Mouse (Mus musculus) midbrain, embryonic 16.5 days (tissue): ENCODE data around the gene Eif3i. TPM values are rescaled to one million over a fixed set of nuclear protein-coding genes. Genes with fewer than 3 reads are reported as not detected.

Experiments
- ATAC-seq: fragments of 200-750 bp; cut with Nextera tagmentation; 2 replicates; pipeline ENCODE4 v1.8.0; 2017; ENCODE audit warnings: moderate TSS enrichment
- H3K27ac ChIP-seq: fragments of 300-500 bp; sonication (generic); 2 replicates; pipeline ENCODE4 v1.5.1; 2014; ENCODE audit warnings: mild to moderate bottlenecking, low read length, mixed read lengths
- H3K27me3 ChIP-seq: fragments of 300-500 bp; sonication (generic); 2 replicates; pipeline ENCODE4 v1.6.1; 2014; ENCODE audit warnings: low read depth, low read length, mixed read lengths; ENCODE audit not compliant: control insufficient read depth, insufficient read depth
- H3K36me3 ChIP-seq: fragments of 300-500 bp; sonication (generic); 2 replicates; pipeline ENCODE4 v1.6.1; 2014; ENCODE audit warnings: mild to moderate bottlenecking, low read length, moderate library complexity, mixed read lengths; ENCODE audit not compliant: control insufficient read depth, insufficient read depth
- H3K4me1 ChIP-seq: fragments of 300-500 bp; sonication (generic); 2 replicates; pipeline ENCODE4 v1.6.1; 2014; ENCODE audit warnings: mild to moderate bottlenecking, low read length, mixed read lengths; ENCODE audit not compliant: control insufficient read depth, insufficient read depth
- H3K4me2 ChIP-seq: fragments of 300-500 bp; sonication (generic); 2 replicates; pipeline ENCODE4 v1.6.1; 2014; ENCODE audit warnings: mild to moderate bottlenecking, low read length, mixed read lengths
- H3K4me3 ChIP-seq: fragments of 300-500 bp; sonication (generic); 2 replicates; pipeline ENCODE4 v1.5.1; 2014; ENCODE audit warnings: low read depth, mild to moderate bottlenecking, low read length, moderate library complexity, mixed read lengths
- H3K9ac ChIP-seq: fragments of 300-500 bp; sonication (generic); 2 replicates; pipeline ENCODE4 v1.6.1; 2014; ENCODE audit warnings: low read depth, low read length, mixed read lengths
- H3K9me3 ChIP-seq: fragments of 300-500 bp; sonication (generic); replicated peaks from 2 replicates; pipeline ENCODE4 v1.6.1; 2014; ENCODE audit warnings: mild to moderate bottlenecking, low read length, mixed read lengths; ENCODE audit not compliant: control insufficient read depth, poor library complexity, severe bottlenecking
- WGBS: fragments of 180-500 bp; shearing (Covaris S2); extraction: QIAGEN DNeasy Blood & Tissue Kit; methylation state at CpG from one replicate; pipeline ENCODE4 v1.1.7; 2014; 5-methylcytosine and 5-hydroxymethylcytosine counted together
- polyA plus RNA-seq: library from polyadenylated mRNA; unstranded; fragments of >200 nt; fragmentation: Nextera tagmentation; extraction: Ambion mirVana; gene quantifications from 2 replicates; pipeline ENCODE4 v1.2.1, GENCODE M21; 2015

The Eif3i gene
- polyA plus RNA-seq, 1 experiment from 2014 or later: 198 TPM

- 79% methylated on average over 6 of the region's 6 CpGs for WGBS
Measured at GRCm38 (mm10) chr4:129614093-129614492, 13.6 kb upstream of the Eif3i start, which contains the start of gene Dcdc2b. TSS of gene Dcdc2b (minus strand) at chr4:129614257.

GRCm38 (mm10) chr4:129610472-129610871, 10.0 kb upstream of the Eif3i start:
- Histone ChIP-seq H3K27me3 (no peaks in the 10 kb centered on the region), H3K36me3 (peaks cover 10% of the 10 kb centered on the region), H3K4me2 (no peak overlapping the region), H3K9ac (no peak overlapping the region), H3K4me1 (no peaks in the 10 kb centered on the region), H3K4me3 (no peak overlapping the region), H3K27ac (no peak overlapping the region), H3K9me3 (no peaks in the 10 kb centered on the region)
- WGBS: 64% methylated on average over 4 of the region's 4 CpGs
- ATAC-seq: no peak

More at GRCm38 (mm10) chr4:129614093-129614492, 13.6 kb upstream of the Eif3i start, which contains the start of gene Dcdc2b:
- Histone ChIP-seq H3K4me1 (peaks cover 7% of the 10 kb centered on the region), H3K27me3 (no peaks in the 10 kb centered on the region), H3K4me2 (no peak within 1 kb of the TSS), H3K4me3 (no peak within 1 kb of the TSS), H3K27ac (peak within 1 kb of the TSS; percentile 53; the same call in 1 of the 2 replicates), H3K36me3 (no peaks in the 10 kb centered on the region), H3K9ac (no peak within 1 kb of the TSS), H3K9me3 (no peaks in the 10 kb centered on the region)
- ATAC-seq: no peak

GRCm38 (mm10) chr4:129610026-129610425, 9.6 kb upstream of the Eif3i start:
- WGBS: 91% methylated on average over 4 of the region's 4 CpGs
- Histone ChIP-seq H3K4me3 (no peak overlapping the region), H3K4me2 (no peak overlapping the region), H3K27ac (no peak overlapping the region), H3K36me3 (peaks cover 10% of the 10 kb centered on the region), H3K9me3 (no peaks in the 10 kb centered on the region), H3K27me3 (no peaks in the 10 kb centered on the region), H3K9ac (no peak overlapping the region), H3K4me1 (no peaks in the 10 kb centered on the region)
- no peak for ATAC-seq

GRCm38 (mm10) chr4:129609139-129609631, 8.7 kb upstream of the Eif3i start:
- H3K9me3 ChIP-seq: no peaks in the 10 kb centered on the region
- no peak overlapping the region for H3K27ac ChIP-seq
- ATAC-seq: no peak
- H3K36me3 ChIP-seq: peaks cover 14% of the 10 kb centered on the region
- no peaks in the 10 kb centered on the region for H3K4me1 ChIP-seq
- no peaks in the 10 kb centered on the region for H3K27me3 ChIP-seq
- 87% methylated on average over 12 of the region's 12 CpGs for WGBS
- no peak overlapping the region for H3K4me2 ChIP-seq
- no peak overlapping the region for H3K9ac ChIP-seq
- no peak overlapping the region for H3K4me3 ChIP-seq

- no peak overlapping the region for H3K4me3 ChIP-seq
- WGBS: 36% methylated on average over 7 of the region's 7 CpGs
- H3K36me3 ChIP-seq: peaks cover 18% of the 10 kb centered on the region
- H3K4me2 ChIP-seq: no peak overlapping the region
- H3K9ac ChIP-seq: peak overlapping the region; percentile 31; the same call in 1 of the 2 replicates
- H3K4me1 ChIP-seq: no peaks in the 10 kb centered on the region
- ATAC-seq: peak; percentile 89
- peak overlapping the region; percentile 33; the same call in 1 of the 2 replicates for H3K27ac ChIP-seq
- no peaks in the 10 kb centered on the region for H3K27me3 ChIP-seq
- no peaks in the 10 kb centered on the region for H3K9me3 ChIP-seq
Measured at GRCm38 (mm10) chr4:129608426-129609025, 8.1 kb upstream of the Eif3i start.

- no peak overlapping the region for H3K4me3 ChIP-seq
- H3K27me3 ChIP-seq: no peaks in the 10 kb centered on the region
- peaks cover 25% of the 10 kb centered on the region for H3K36me3 ChIP-seq
- no peak for ATAC-seq
- no peaks in the 10 kb centered on the region for H3K9me3 ChIP-seq
- H3K9ac ChIP-seq: no peak overlapping the region
- H3K4me1 ChIP-seq: peaks cover 2% of the 10 kb centered on the region; the same call in 1 of the 2 replicates
- H3K4me2 ChIP-seq: no peak overlapping the region
- 74% methylated on average over 4 of the region's 4 CpGs for WGBS
- H3K27ac ChIP-seq: no peak overlapping the region
Measured at GRCm38 (mm10) chr4:129588865-129589264, 11.6 kb downstream of the Eif3i start.

- Histone ChIP-seq H3K9me3 (no peaks in the 10 kb centered on the region), H3K4me3 (no peak overlapping the region), H3K4me1 (peaks cover 2% of the 10 kb centered on the region; the same call in 1 of the 2 replicates), H3K27me3 (no peaks in the 10 kb centered on the region), H3K27ac (no peak overlapping the region), H3K4me2 (no peak overlapping the region), H3K9ac (no peak overlapping the region), H3K36me3 (peaks cover 7% of the 10 kb centered on the region)
- 31% methylated on average over 1 of the region's 1 CpGs for WGBS
- ATAC-seq: no peak
Measured at GRCm38 (mm10) chr4:129586943-129587342, 13.5 kb downstream of the Eif3i start.

GRCm38 (mm10) chr4:129585773-129586172, 14.7 kb downstream of the Eif3i start:
- no peak overlapping the region for H3K4me3 ChIP-seq
- H3K36me3 ChIP-seq: no peaks in the 10 kb centered on the region
- H3K4me1 ChIP-seq: peaks cover 2% of the 10 kb centered on the region; the same call in 1 of the 2 replicates
- H3K27me3 ChIP-seq: no peaks in the 10 kb centered on the region
- peak overlapping the region; percentile 60 for H3K4me2 ChIP-seq
- no peaks in the 10 kb centered on the region for H3K9me3 ChIP-seq
- WGBS: 81% methylated on average over 9 of the region's 9 CpGs
- no peak overlapping the region for H3K27ac ChIP-seq
- no peak for ATAC-seq
- H3K9ac ChIP-seq: no peak overlapping the region

GRCm38 (mm10) chr4:129584884-129585608, 15.4 kb downstream of the Eif3i start:
- Histone ChIP-seq H3K9me3 (no peaks in the 10 kb centered on the region), H3K4me2 (peak overlapping the region; percentile 60), H3K4me3 (peak overlapping the region; percentile 33), H3K9ac (peak overlapping the region; percentile 27; the same call in 1 of the 2 replicates), H3K36me3 (no peaks in the 10 kb centered on the region), H3K4me1 (peaks cover 2% of the 10 kb centered on the region; the same call in 1 of the 2 replicates), H3K27ac (no peak overlapping the region), H3K27me3 (no peaks in the 10 kb centered on the region)
- 3% methylated on average over 36 of the region's 36 CpGs for WGBS
- 0 out of 2 replicates have a peak, but pooled peaks have one; percentile 51 for ATAC-seq
